Mouse (Mus musculus) hindbrain, embryonic 16.5 days (tissue): ENCODE results near the gene Srrd. TPM values are rescaled to one million over a fixed set of nuclear protein-coding genes. Genes with fewer than 3 reads are reported as not detected.

ENCODE experiments used
- ATAC-seq: fragments of 200-750 bp; cut with Nextera tagmentation; 2 replicates; pipeline ENCODE4 v1.8.0; 2017; ENCODE audit warnings: moderate TSS enrichment, moderate library complexity
- H3K27ac ChIP-seq: fragments of 300-500 bp; sonication (generic); 2 replicates; pipeline ENCODE4 v1.5.1; 2014; ENCODE audit warnings: low read depth, mild to moderate bottlenecking, control low read depth, low read length, moderate library complexity
- H3K27me3 ChIP-seq: fragments of 300-500 bp; sonication (generic); replicated peaks from 2 replicates; pipeline ENCODE4 v1.6.1; 2014; ENCODE audit warnings: low read length; ENCODE audit not compliant: control insufficient read depth, insufficient read depth
- H3K36me3 ChIP-seq: fragments of 300-500 bp; sonication (generic); 2 replicates; pipeline ENCODE4 v1.6.1; 2014; ENCODE audit warnings: mild to moderate bottlenecking, low read length, moderate library complexity, mixed read lengths; ENCODE audit not compliant: control insufficient read depth, insufficient read depth
- H3K4me1 ChIP-seq: fragments of 300-500 bp; sonication (generic); 2 replicates; pipeline ENCODE4 v1.6.1; 2014; ENCODE audit warnings: low read depth, low read length; ENCODE audit not compliant: control insufficient read depth, insufficient read depth
- H3K4me2 ChIP-seq: fragments of 300-500 bp; sonication (generic); 2 replicates; pipeline ENCODE4 v1.6.1; 2014; ENCODE audit warnings: mild to moderate bottlenecking, low read length, control low read depth, moderate library complexity
- H3K4me3 ChIP-seq: fragments of 300-500 bp; sonication (generic); 2 replicates; pipeline ENCODE4 v1.5.1; 2014; ENCODE audit warnings: mild to moderate bottlenecking, low read length, control low read depth, moderate library complexity
- H3K9ac ChIP-seq: fragments of 300-500 bp; sonication (generic); 2 replicates; pipeline ENCODE4 v1.6.1; 2014; ENCODE audit warnings: low read depth, mild to moderate bottlenecking, control low read depth, low read length, moderate library complexity
- H3K9me3 ChIP-seq: fragments of 300-500 bp; sonication (generic); 2 replicates; pipeline ENCODE4 v1.6.1; 2014; ENCODE audit warnings: mild to moderate bottlenecking, low read length, moderate library complexity; ENCODE audit not compliant: control insufficient read depth
- WGBS: fragments of 180-500 bp; shearing (Covaris S2); extraction: QIAGEN DNeasy Blood & Tissue Kit; methylation state at CpG from one replicate; pipeline ENCODE4 v1.1.7; 2014; 5-methylcytosine and 5-hydroxymethylcytosine counted together
- polyA plus RNA-seq: library from polyadenylated mRNA; unstranded; fragments of >200 nt; fragmentation: Nextera tagmentation; extraction: Ambion mirVana; gene quantifications from 2 replicates; pipeline ENCODE4 v1.2.1, GENCODE M21; 2015

Srrd gene
- polyA plus RNA-seq, 1 experiment from 2014 or later: 60.8 TPM

- Histone ChIP-seq H3K4me2 (no peak overlapping the region), H3K36me3 (peaks cover 17% of the 10 kb centered on the region; the same call in 1 of the 2 replicates), H3K4me3 (no peak overlapping the region), H3K27ac (no peak overlapping the region), H3K9me3 (no peaks in the 10 kb centered on the region), H3K27me3 (no peaks in the 10 kb centered on the region), H3K4me1 (peaks cover 38% of the 10 kb centered on the region), H3K9ac (no peak overlapping the region)
- WGBS: 86% methylated on average over 4 of the region's 4 CpGs
- ATAC-seq: no peak
Observed at GRCm38 (mm10) chr5:112367338-112367737, 24.5 kb upstream of the Srrd start.

GRCm38 (mm10) chr5:112366879-112367278 is 24.0 kb upstream of the Srrd start:
- WGBS: 92% methylated on average over 6 of the region's 6 CpGs
- Histone ChIP-seq H3K27ac (no peak overlapping the region), H3K4me3 (no peak overlapping the region), H3K4me2 (no peak overlapping the region), H3K9ac (no peak overlapping the region), H3K27me3 (no peaks in the 10 kb centered on the region), H3K36me3 (peaks cover 20% of the 10 kb centered on the region), H3K9me3 (no peaks in the 10 kb centered on the region), H3K4me1 (peaks cover 34% of the 10 kb centered on the region)
- no peak for ATAC-seq

- H3K27ac ChIP-seq: no peak overlapping the region
Observed at GRCm38 (mm10) chr5:112364184-112364797, 21.5 kb upstream of the Srrd start.

GRCm38 (mm10) chr5:112360077-112360476 is 17.2 kb upstream of the Srrd start:
- Histone ChIP-seq H3K9me3 (no peaks in the 10 kb centered on the region), H3K36me3 (peaks cover 9% of the 10 kb centered on the region; the same call in 1 of the 2 replicates), H3K4me2 (no peak overlapping the region), H3K27me3 (no peaks in the 10 kb centered on the region), H3K4me3 (no peak overlapping the region), H3K9ac (no peak overlapping the region), H3K4me1 (no peaks in the 10 kb centered on the region), H3K27ac (no peak overlapping the region)
- no peak for ATAC-seq
- WGBS: 97% methylated on average over 3 of the region's 3 CpGs

More at GRCm38 (mm10) chr5:112364184-112364797, 21.5 kb upstream of the Srrd start:
- H3K4me3 ChIP-seq: no peak overlapping the region
- ATAC-seq: no peak
- H3K9me3 ChIP-seq: no peaks in the 10 kb centered on the region
- 71% methylated on average over 10 of the region's 10 CpGs for WGBS
- peaks cover 18% of the 10 kb centered on the region for H3K36me3 ChIP-seq
- H3K4me1 ChIP-seq: peaks cover 9% of the 10 kb centered on the region
- H3K27me3 ChIP-seq: no peaks in the 10 kb centered on the region
- H3K9ac ChIP-seq: no peak overlapping the region
- no peak overlapping the region for H3K4me2 ChIP-seq

- no peaks in the 10 kb centered on the region for H3K4me1 ChIP-seq
- H3K27ac ChIP-seq: no peak overlapping the region
- H3K4me2 ChIP-seq: no peak overlapping the region
- H3K9me3 ChIP-seq: no peaks in the 10 kb centered on the region
- peaks cover 11% of the 10 kb centered on the region for H3K36me3 ChIP-seq
- 95% methylated on average over 4 of the region's 4 CpGs for WGBS
- no peak overlapping the region for H3K4me3 ChIP-seq
- H3K27me3 ChIP-seq: no peaks in the 10 kb centered on the region
- H3K9ac ChIP-seq: no peak overlapping the region
- no peak for ATAC-seq
Observed at GRCm38 (mm10) chr5:112359520-112359919, 16.7 kb upstream of the Srrd start.

GRCm38 (mm10) chr5:112356322-112356721 is 13.5 kb upstream of the Srrd start:
- Histone ChIP-seq H3K9me3 (no peaks in the 10 kb centered on the region), H3K36me3 (peaks cover 16% of the 10 kb centered on the region), H3K4me3 (no peak overlapping the region), H3K27me3 (no peaks in the 10 kb centered on the region), H3K9ac (no peak overlapping the region), H3K27ac (no peak overlapping the region), H3K4me1 (no peaks in the 10 kb centered on the region), H3K4me2 (no peak overlapping the region)
- 92% methylated on average over 9 of the region's 9 CpGs for WGBS
- ATAC-seq: no peak

- Histone ChIP-seq H3K9ac (no peak within 1 kb of the TSS), H3K27me3 (no peaks in the 10 kb centered on the region), H3K27ac (no peak within 1 kb of the TSS), H3K36me3 (peaks cover 16% of the 10 kb centered on the region), H3K4me3 (no peak within 1 kb of the TSS), H3K4me1 (no peaks in the 10 kb centered on the region), H3K4me2 (no peak within 1 kb of the TSS), H3K9me3 (no peaks in the 10 kb centered on the region)
- no peak for ATAC-seq
- 68% methylated on average over 12 of the region's 13 CpGs for WGBS
Observed at GRCm38 (mm10) chr5:112355910-112356309, 13.1 kb upstream of the Srrd start, which contains the start of gene Gm6583. Gene Gm6583, minus strand, starts transcription at chr5:112356033.

GRCm38 (mm10) chr5:112355493-112355892 is 12.7 kb upstream of the Srrd start:
- no peaks in the 10 kb centered on the region for H3K9me3 ChIP-seq
- H3K36me3 ChIP-seq: peaks cover 16% of the 10 kb centered on the region
- H3K4me1 ChIP-seq: no peaks in the 10 kb centered on the region
- no peak overlapping the region for H3K9ac ChIP-seq
- no peaks in the 10 kb centered on the region for H3K27me3 ChIP-seq
- ATAC-seq: no peak
- WGBS: 80% methylated on average over 6 of the region's 6 CpGs
- no peak overlapping the region for H3K4me3 ChIP-seq
- no peak overlapping the region for H3K4me2 ChIP-seq
- H3K27ac ChIP-seq: no peak overlapping the region

GRCm38 (mm10) chr5:112349169-112349568 is 6.3 kb upstream of the Srrd start:
- H3K4me1 ChIP-seq: peaks cover 11% of the 10 kb centered on the region
- no peak overlapping the region for H3K9ac ChIP-seq

More at GRCm38 (mm10) chr5:112349169-112349568, 6.3 kb upstream of the Srrd start:
- Histone ChIP-seq H3K9me3 (no peaks in the 10 kb centered on the region), H3K27me3 (no peaks in the 10 kb centered on the region), H3K36me3 (peaks cover 19% of the 10 kb centered on the region), H3K4me3 (no peak overlapping the region), H3K27ac (no peak overlapping the region), H3K4me2 (no peak overlapping the region)
- 82% methylated on average over 8 of the region's 8 CpGs for WGBS
- ATAC-seq: no peak
